Mouse (Mus musculus): Measurements from ENCODE around the gene Tcta. TPM values are rescaled to one million over a fixed set of nuclear protein-coding genes. Genes with fewer than 3 reads are reported as not detected.

Gene Tcta
- polyA plus RNA-seq, 1 experiment from 2014 or later, result 15.2 TPM

Other genes with a start within 250 kb of the Tcta start
- gene Mst1, start 225.7 kb downstream of the Tcta start, polyA plus RNA-seq (2015; fragmentation: Nextera tagmentation; extraction: Ambion mirVana), result 52.5 and 62.0 TPM in 2 replicates
- gene Rnf123, start 222.8 kb downstream of the Tcta start, polyA plus RNA-seq (2015; fragmentation: Nextera tagmentation; extraction: Ambion mirVana), result 92.7 and 106 TPM in 2 replicates
- gene Apeh, start 211.6 kb downstream of the Tcta start, polyA plus RNA-seq (2015; fragmentation: Nextera tagmentation; extraction: Ambion mirVana), result 167 and 172 TPM in 2 replicates
- 1.0 and 1.2 TPM in 2 replicates for gene Bsn, start 115.8 kb downstream of the Tcta start, polyA plus RNA-seq (2015; fragmentation: Nextera tagmentation; extraction: Ambion mirVana)
- gene Dag1, start 42.2 kb downstream of the Tcta start, polyA plus RNA-seq (2015; fragmentation: Nextera tagmentation; extraction: Ambion mirVana), result 17.0 and 20.4 TPM in 2 replicates
- gene Nicn1, start 15.7 kb downstream of the Tcta start, polyA plus RNA-seq (2015; fragmentation: Nextera tagmentation; extraction: Ambion mirVana), result 7.4 and 7.6 TPM in 2 replicates
- 14.4 and 15.0 TPM in 2 replicates for gene Amt, start 9.3 kb downstream of the Tcta start, polyA plus RNA-seq (2015; fragmentation: Nextera tagmentation; extraction: Ambion mirVana)
- gene Rhoa, start within 50 bp of the Tcta start, polyA plus RNA-seq (2015; fragmentation: Nextera tagmentation; extraction: Ambion mirVana), result 190 and 213 TPM in 2 replicates
- 5,943 and 6,062 TPM in 2 replicates for gene Gpx1, start 32.7 kb upstream of the Tcta start, polyA plus RNA-seq (2015; fragmentation: Nextera tagmentation; extraction: Ambion mirVana)
- gene Usp4, start 41.7 kb upstream of the Tcta start, polyA plus RNA-seq (2015; fragmentation: Nextera tagmentation; extraction: Ambion mirVana), result 61.7 and 68.8 TPM in 2 replicates
- 0.60 and 0.70 TPM in 2 replicates for gene 1700102P08Rik, start 86.6 kb upstream of the Tcta start, polyA plus RNA-seq (2015; fragmentation: Nextera tagmentation; extraction: Ambion mirVana)
- gene Ccdc36, start 122.3 kb upstream of the Tcta start, polyA plus RNA-seq (2015; fragmentation: Nextera tagmentation; extraction: Ambion mirVana), result 0.08 and 0.15 TPM in 2 replicates
- not detected in 2 replicates for gene BC048562, start 130.3 kb upstream of the Tcta start, polyA plus RNA-seq (2015; fragmentation: Nextera tagmentation; extraction: Ambion mirVana)
- 17.4 and 19.8 TPM in 2 replicates for gene Ccdc71, start 154.4 kb upstream of the Tcta start, polyA plus RNA-seq (2015; fragmentation: Nextera tagmentation; extraction: Ambion mirVana)
- 13.3 and 14.8 TPM in 2 replicates for gene Klhdc8b, start 155.4 kb upstream of the Tcta start, polyA plus RNA-seq (2015; fragmentation: Nextera tagmentation; extraction: Ambion mirVana)
- gene Lamb2, start 173.6 kb upstream of the Tcta start, polyA plus RNA-seq (2015; fragmentation: Nextera tagmentation; extraction: Ambion mirVana), result 9.7 and 10.7 TPM in 2 replicates
- 25.7 and 28.6 TPM in 2 replicates for gene Usp19, start 184.4 kb upstream of the Tcta start, polyA plus RNA-seq (2015; fragmentation: Nextera tagmentation; extraction: Ambion mirVana)
- gene Qars, start 201.5 kb upstream of the Tcta start, polyA plus RNA-seq (2015; fragmentation: Nextera tagmentation; extraction: Ambion mirVana), result 47.0 and 51.4 TPM in 2 replicates
- 42.7 and 44.2 TPM in 2 replicates for gene Qrich1, start 210.6 kb upstream of the Tcta start, polyA plus RNA-seq (2015; fragmentation: Nextera tagmentation; extraction: Ambion mirVana)